Mouse (Mus musculus): ENCODE measurements around the gene Cdh4.

The Cdh4 gene

DNA sequence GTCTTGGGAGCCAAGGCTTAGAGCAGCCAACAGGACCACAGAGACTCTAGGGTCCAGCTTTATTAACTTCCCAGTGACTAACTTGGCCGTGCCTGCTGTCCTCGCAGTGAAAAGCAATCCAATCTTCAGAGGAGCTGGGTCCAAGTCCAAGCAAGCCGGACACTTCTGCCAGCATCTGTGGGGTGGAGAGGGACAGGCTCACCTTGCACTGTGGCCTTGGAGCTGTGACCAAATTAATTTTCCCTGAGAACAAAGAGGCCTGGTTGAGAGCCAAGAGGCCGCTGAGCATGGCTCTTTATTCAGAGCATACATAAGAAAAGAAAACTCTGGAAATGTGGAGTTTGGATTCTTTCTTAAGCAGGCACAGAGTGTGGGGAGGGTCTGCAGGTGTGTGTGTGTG is 152.8 kb downstream of the Cdh4 start:
- DNase-seq (ENCODE audit: low read depth, low spot score), result no peak

- DNase-seq (ENCODE audit: low read depth, low spot score), result no peak
These were observed 156.7 kb downstream of the Cdh4 start for GRCm38 (mm10) chr2:179598886-179599285.

DNA sequence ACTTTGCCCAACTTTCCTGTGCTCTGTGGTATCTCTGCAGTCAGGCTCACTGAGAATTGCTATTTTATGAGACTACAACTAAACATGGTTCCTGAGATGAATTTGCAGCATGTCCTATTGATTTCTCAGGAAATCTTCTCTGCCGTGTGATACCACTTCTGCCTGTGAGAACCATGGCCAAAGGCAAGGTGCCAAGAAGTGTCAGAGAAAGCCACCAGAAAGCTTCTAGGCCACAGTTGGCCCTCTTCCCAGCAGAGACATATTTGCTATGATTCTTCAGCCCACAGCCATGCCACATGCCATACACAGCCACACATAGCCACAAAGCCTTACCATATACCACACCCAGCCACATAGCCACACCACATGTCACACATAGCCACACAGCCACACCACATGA is 157.7 kb downstream of the Cdh4 start:
- DNase-seq (ENCODE audit: low read depth, low spot score), result no peak

GRCm38 (mm10) chr2:179600347-179600746 is 158.1 kb downstream of the Cdh4 start:
- no peak for DNase-seq (ENCODE audit: low read depth, low spot score)

DNA sequence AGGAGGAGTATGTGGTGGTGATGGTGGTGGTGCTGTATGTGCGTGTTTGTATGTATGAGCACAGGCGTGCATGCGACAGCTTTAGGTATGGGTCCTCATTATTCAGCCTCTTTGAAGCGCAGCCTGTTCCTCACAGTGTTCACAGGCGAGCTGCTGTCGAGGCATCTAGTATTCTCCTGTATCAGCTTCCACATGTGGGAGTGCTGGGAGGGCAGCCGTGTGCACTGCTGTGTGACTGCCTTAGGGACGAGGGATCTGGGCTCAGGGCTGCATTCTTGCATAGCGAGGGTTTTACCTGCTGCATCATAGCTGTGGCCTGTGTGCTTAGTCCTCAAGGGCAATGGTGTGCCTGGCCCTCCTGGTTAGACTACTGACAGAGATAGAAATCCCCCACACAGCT is 158.9 kb downstream of the Cdh4 start:
- no peak for DNase-seq (ENCODE audit: low read depth, low spot score)

GRCm38 (mm10) chr2:179604746-179605145 is 162.5 kb downstream of the Cdh4 start:
- no peak for DNase-seq (ENCODE audit: low read depth, low spot score)

DNA sequence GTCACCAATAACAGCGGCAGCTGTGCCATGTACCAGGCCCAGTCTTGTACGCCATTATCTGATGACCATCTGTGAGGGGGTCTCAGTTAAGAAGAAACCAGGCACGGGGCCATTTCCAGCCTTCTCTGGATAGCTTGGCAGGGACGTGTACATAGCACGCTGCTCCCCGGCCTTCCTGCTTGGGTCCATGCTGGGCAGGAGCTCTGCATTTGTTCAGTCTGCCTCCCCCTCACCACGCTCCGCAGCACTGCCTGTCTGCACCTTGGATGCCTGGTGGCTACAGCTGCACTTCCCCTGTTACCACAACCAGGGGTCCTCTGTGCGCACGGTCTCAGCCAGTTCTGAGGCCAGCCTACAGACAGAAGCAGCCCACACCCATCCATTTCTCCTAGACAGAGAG is 163.0 kb downstream of the Cdh4 start:
- DNase-seq (ENCODE audit: low read depth, low spot score), result no peak

DNA sequence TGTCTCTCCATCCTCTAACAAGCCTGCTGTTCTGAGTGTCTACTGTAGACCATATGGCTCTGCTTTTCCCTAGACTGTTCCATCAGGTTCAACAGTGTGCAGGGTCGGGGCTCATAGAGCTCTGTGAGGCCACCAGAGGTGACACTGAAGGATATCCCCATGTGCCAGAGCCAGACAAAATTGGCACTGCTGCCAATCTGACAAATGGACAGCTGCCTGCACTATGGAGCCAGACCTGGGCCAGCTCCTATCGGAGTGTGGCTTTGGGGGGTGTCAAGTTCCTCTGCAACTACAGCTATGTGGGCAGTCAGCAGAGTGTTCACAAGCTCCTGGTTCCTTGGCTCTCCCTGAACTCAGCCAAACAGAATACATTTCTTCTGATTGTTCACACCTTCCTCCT is 164.1 kb downstream of the Cdh4 start:
- DNase-seq (ENCODE audit: low read depth, low spot score), result no peak

DNA sequence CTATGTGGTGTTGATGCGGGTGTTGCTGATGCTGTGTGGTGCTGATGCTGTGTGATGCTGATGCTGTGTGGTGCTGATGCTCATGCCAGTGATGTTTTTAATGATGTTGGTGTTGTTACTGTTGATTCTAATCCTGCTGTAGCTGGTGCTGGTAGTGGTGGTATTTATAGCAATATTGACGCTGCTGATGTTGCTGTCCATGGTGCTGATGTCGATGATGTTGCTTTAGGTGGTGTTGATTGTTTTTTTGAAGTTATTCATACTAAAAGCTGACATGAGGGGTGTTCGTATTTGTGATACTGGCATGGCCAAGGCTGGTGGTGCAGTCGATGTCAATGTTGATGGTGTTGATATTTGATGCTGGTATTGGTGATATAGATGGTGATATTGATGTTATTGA is 173.7 kb downstream of the Cdh4 start:
- DNase-seq (ENCODE audit: low read depth, low spot score), result peak; percentile 77

- no peak for DNase-seq (ENCODE audit: low read depth, low spot score)
These were observed 181.6 kb downstream of the Cdh4 start for GRCm38 (mm10) chr2:179623643-179624473.

DNA sequence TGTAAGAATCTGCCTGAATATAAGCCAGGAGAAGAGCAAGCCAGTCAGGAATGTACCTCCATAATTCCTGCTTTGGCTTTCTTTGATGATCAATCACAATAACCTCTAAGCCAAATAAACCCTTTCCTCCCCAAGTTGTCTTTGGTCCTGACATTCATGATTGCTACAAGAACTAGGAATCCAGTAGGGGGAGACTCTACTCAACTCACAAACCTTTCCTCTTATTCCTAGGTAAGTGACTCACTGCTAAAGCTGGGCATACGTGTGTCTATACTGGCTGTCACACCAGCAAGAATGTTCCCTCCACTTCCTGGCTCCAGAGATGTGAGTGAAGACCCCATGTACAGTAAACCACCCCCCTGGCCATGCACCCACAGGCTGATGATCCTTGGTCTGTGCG is 185.3 kb downstream of the Cdh4 start:
- no peak for DNase-seq (ENCODE audit: low read depth, low spot score)

DNA sequence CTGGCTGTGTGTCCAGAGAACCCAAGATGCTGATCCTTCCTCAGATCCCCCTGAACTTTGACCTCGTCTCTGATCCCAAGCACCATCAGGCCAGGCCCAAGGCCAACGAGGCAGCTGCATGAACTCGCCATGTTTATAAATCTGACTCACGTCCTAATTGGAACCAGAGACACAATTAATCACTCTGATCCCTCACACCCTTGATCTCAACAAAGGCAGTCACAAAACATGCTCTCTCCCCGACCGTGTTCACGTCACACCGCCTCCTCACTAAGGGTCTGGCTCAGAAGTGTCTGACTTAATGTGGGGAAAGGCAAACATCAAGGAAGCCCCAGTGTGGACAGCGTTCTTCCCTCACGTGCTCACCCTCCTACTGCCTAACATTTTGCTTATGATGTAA is 188.5 kb downstream of the Cdh4 start:
- DNase-seq (ENCODE audit: low read depth, low spot score), result peak; percentile 52

DNA sequence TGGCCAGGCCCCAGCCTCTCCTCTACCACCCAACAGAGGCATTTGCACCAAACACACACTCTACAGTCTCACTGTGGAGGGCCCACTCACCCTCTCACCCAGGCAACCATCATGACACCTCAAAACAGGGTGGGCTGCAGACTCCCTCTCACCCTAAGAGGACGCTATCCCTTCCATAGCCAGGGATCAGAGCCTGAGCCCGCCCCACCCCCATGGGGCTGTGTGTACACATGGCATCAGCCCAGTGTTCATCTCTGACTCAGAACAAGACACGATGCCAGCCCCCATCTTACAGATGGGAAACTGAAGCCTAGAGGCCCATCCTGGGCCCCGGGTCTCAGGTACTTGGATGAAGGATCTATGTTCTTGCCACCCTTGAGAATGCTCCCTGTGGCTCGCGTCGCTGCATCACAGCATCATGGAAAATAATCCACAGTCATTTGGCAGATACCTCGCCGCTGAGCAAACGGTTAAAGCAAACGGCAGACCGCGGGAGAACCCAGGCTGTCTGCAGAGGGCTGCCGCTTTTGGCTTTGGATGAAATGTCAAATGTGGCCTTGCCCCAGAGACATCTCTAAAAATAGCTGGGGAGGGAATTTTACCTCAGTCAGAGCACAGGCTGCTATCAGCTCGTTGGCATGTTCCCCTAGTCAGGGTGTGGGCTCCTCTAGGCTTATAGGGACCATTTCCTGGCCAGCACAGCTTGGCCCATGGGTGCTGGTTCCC is 198.5 kb downstream of the Cdh4 start:
- no peak for DNase-seq (ENCODE audit: low read depth, low spot score)

DNA sequence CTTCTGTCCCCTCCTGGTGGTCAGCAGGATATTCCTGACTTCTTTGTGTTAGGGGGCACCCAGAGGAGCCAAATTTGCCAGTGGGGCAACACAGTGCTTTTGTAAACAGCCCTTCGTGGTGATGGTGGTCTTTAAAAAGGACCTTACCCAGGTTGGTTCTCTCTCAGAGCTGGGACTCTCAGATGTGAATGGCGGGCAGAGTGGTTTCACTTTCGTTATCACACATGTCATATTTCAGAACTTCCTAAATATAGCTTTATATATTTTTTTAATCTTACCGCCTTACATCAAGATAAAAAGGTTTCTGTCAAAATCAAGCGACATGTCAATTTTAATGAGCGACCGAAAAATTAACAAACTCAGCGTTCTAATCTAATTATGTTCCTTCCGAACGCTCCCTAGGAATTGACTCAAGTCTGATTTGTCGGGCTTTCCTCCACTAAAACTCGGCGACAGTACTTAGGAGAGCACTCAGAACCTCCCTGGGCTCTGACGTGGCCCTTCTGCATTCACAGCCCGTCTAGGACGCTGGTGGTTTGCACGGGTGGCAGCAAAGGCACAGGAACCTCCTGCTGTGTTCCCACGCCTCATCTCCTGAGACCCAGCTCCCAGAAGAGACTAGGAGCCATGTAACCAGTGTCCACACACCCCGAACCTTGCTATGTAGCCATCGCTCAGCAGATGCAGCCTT is 206.5 kb downstream of the Cdh4 start:
- DNase-seq (ENCODE audit: low read depth, low spot score), result no peak

DNA sequence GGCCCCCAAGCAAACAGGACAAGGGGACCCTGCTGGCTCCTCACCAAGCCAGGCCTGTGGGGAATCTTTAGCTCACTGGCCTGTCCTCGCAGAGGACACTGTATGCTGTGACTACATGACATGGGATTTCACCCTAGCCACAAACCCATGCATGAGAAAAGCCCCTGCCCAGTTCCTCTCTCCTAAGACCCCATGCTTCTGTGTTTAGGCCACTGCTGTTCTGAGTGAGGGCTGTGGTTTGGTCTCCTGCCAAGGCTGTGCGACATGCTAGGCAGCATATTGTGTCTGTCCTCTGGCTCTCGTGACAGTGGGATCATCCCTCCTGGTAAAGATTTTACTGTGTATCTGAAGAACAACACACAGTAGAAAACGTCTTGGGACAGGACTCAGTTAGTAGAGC is 207.1 kb downstream of the Cdh4 start:
- DNase-seq (ENCODE audit: low read depth, low spot score), result no peak

- no peak for DNase-seq (ENCODE audit: low read depth, low spot score)
These were observed 207.9 kb downstream of the Cdh4 start for GRCm38 (mm10) chr2:179650168-179650567.

DNA sequence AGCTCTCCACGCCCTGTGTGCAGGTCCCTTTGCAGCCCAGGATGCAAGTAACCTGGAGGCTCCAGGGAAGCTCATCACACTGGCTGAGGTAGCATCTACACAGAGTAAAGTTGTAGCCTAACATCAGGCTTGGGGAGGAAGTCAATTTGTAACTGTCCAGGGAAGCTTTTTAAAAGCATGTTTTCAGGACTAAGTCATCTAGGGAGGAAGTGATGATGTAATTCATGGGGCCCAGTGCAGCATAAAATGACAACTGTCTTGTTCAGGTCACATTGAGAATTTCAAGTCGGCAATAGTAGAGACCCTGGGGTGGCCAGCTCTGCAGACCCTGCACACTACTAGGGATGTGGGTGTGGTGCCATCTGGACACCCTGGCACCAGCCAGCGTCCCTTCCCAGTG is 213.3 kb downstream of the Cdh4 start:
- no peak for DNase-seq (ENCODE audit: low read depth, low spot score)

- DNase-seq (ENCODE audit: low read depth, low spot score), result no peak
These were observed 217.0 kb downstream of the Cdh4 start for GRCm38 (mm10) chr2:179659254-179659653.

- DNase-seq (ENCODE audit: low read depth, low spot score), result no peak
These were observed 219.9 kb downstream of the Cdh4 start for GRCm38 (mm10) chr2:179661998-179662714.

DNA sequence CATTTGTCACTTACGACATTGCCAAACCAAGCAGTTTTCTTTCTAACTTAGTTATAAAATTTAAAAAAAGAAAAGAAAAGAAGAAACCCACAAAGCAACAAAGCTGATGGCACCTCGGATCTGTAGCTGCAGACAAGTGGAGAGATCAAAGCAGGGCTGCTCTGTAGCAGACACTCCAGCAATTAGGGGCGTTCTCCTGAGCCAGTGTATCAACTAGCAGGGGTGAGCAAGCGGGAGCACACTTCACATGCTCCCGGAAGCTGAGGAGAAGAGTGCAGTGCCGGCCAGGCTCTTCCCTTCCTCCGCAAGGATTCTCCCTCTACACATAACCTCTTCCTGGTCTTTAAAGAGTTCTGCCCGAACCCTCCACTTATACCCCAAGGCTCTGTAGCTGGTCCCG is 220.5 kb downstream of the Cdh4 start:
- peak; percentile 21 for DNase-seq (ENCODE audit: low read depth, low spot score)

- DNase-seq (ENCODE audit: low read depth, low spot score), result no peak
These were observed 221.4 kb downstream of the Cdh4 start for GRCm38 (mm10) chr2:179663652-179664051.

- DNase-seq (ENCODE audit: low read depth, low spot score), result no peak
These were observed 222.0 kb downstream of the Cdh4 start for GRCm38 (mm10) chr2:179664171-179664608.
